Mouse (Mus musculus): ENCODE results near the gene Arfgap3. TPM values are rescaled to one million over a fixed set of nuclear protein-coding genes. Genes with fewer than 3 reads are reported as not detected.

Gene Arfgap3
- total and polyA plus RNA-seq, 2 experiments from 2014 or later = 31.0 to 59.3 TPM

DNA sequence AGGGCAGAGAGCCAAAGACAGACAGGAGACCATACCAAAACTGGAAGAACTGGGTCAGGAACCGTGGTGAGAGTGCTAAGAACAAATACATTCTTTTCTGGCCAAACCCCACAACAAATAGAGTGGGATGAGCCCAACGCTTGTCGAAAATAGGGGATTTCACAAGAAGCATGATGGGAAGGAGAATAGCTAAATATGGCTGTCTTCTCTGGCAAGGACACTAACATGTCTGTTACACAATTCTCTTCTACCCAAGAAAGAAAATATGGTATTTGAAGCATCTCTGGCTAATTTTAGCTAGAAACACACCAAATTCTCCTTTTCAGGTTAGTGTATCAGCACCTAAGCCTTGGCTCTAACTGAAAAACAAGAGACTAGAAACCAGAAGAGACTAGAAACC is 10.1 kb upstream of the Arfgap3 start:
- Histone ChIP-seq H3K36me3 (ENCODE audit: insufficient read depth, low read length) (no peaks in the 10 kb centered on the region), H3K27me3 (ENCODE audit: insufficient read depth, low read length) (no peaks in the 10 kb centered on the region), H3K4me2 (ENCODE audit: low read depth, low read length) (no peak overlapping the region), H3K4me3 (ENCODE audit: low read length) (no peak overlapping the region), H3K9me3 (ENCODE audit: low read length) (no peaks in the 10 kb centered on the region), H3K27ac (no peak overlapping the region), H3K4me1 (ENCODE audit: insufficient read depth, low read length) (no peaks in the 10 kb centered on the region), H3K9ac (replicated peaks; ENCODE audit: low read length) (no peak overlapping the region)
- DNase-seq (ENCODE audit: low spot score) (no peak), ATAC-seq (no peak)
- TF ChIP-seq CTCF (IDR thresholded peaks at IDR 0.05; ENCODE audit: low read depth) = no peak
- 69% methylated on average over 3 of the region's 3 CpGs for WGBS

GRCm38 (mm10) chr15:83358476-83358875 is 8.4 kb upstream of the Arfgap3 start:
- no peak overlapping the region for H3K4me3 ChIP-seq (ENCODE audit: low read length)
- no peaks in the 10 kb centered on the region for H3K9me3 ChIP-seq (ENCODE audit: low read length)
- H3K9ac ChIP-seq (replicated peaks; ENCODE audit: low read length) = no peak overlapping the region
- H3K4me1 ChIP-seq (ENCODE audit: insufficient read depth, low read length) = no peaks in the 10 kb centered on the region
- no peak for TF ChIP-seq CTCF (IDR thresholded peaks at IDR 0.05; ENCODE audit: low read depth)
- DNase-seq (ENCODE audit: low spot score) (no peak), ATAC-seq (no peak)
- H3K27me3 ChIP-seq (ENCODE audit: insufficient read depth, low read length) = no peaks in the 10 kb centered on the region
- no peak overlapping the region for H3K4me2 ChIP-seq (ENCODE audit: low read depth, low read length)
- WGBS = 81% methylated on average over 1 of the region's 1 CpGs
- H3K36me3 ChIP-seq (ENCODE audit: insufficient read depth, low read length) = no peaks in the 10 kb centered on the region
- no peak overlapping the region for H3K27ac ChIP-seq

DNA sequence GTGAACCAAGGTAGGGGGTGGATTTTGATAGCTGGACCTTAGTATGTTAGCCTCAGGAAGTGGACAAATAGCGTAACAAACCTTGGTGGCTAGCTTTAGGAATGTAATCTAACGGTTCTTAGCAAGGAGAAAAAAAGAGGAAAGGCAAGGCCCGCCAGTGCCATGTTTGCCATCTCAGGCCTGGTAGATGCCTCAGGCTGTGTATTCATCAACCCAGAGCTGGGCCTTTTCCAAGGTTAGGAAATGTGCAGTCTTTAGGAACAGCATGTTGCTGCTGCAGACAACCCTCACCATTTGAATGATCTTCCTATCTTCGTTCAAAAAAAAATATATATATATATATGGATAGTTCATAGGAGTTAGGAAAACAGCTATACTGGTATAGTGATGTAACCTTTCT is 1.5 kb upstream of the Arfgap3 start:
- H3K4me3 ChIP-seq (ENCODE audit: low read length) = no peak overlapping the region
- no peak overlapping the region for H3K27ac ChIP-seq
- TF ChIP-seq CTCF (IDR thresholded peaks at IDR 0.05; ENCODE audit: low read depth) = no peak
- H3K4me2 ChIP-seq (ENCODE audit: low read depth, low read length) = no peak overlapping the region
- no peak overlapping the region for H3K9ac ChIP-seq (replicated peaks; ENCODE audit: low read length)
- H3K27me3 ChIP-seq (ENCODE audit: insufficient read depth, low read length) = no peaks in the 10 kb centered on the region
- H3K9me3 ChIP-seq (ENCODE audit: low read length) = no peaks in the 10 kb centered on the region
- WGBS = 90% methylated on average over 4 of the region's 4 CpGs
- ATAC-seq (no peak), DNase-seq (ENCODE audit: low spot score) (no peak)
- peaks cover 12% of the 10 kb centered on the region for H3K4me1 ChIP-seq (ENCODE audit: insufficient read depth, low read length)
- H3K36me3 ChIP-seq (ENCODE audit: insufficient read depth, low read length) = no peaks in the 10 kb centered on the region

DNA sequence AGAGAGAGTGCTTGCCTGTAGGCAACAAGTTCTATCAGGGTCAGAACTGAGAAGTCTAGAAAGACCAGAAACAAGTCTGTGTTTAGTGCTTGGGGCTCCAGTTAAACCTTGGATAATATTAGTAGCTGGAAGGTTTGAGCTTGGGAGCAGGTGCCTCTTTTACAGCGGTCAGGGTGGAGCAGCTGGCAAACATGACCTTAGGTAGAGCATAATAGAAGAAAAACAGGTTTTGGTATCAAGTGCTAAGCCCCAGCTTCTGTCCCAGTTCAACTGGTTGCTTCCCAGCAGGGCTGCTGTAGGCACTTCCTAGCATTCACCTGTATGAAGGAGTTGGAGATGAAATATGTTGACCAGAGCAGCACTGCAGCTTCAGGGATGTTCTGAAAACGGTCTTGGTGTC is 812 bp upstream of the Arfgap3 start:
- WGBS = 64% methylated on average over 2 of the region's 2 CpGs
- Histone ChIP-seq H3K4me2 (ENCODE audit: low read depth, low read length) (peak overlapping the region; percentile 94), H3K9ac (replicated peaks; ENCODE audit: low read length) (no peak overlapping the region), H3K36me3 (ENCODE audit: insufficient read depth, low read length) (no peaks in the 10 kb centered on the region), H3K27ac (no peak overlapping the region), H3K4me3 (ENCODE audit: low read length) (no peak overlapping the region), H3K4me1 (ENCODE audit: insufficient read depth, low read length) (peaks cover 12% of the 10 kb centered on the region), H3K9me3 (ENCODE audit: low read length) (no peaks in the 10 kb centered on the region), H3K27me3 (ENCODE audit: insufficient read depth, low read length) (no peaks in the 10 kb centered on the region)
- no peak for DNase-seq (ENCODE audit: low spot score)
- TF ChIP-seq CTCF (IDR thresholded peaks at IDR 0.05; ENCODE audit: low read depth) = no peak
- no peak for ATAC-seq

- H3K9ac ChIP-seq (replicated peaks; ENCODE audit: low read length) = peak overlapping the region; percentile 86
- no peak for DNase-seq (ENCODE audit: low spot score)
- WGBS = 14% methylated on average over 8 of the region's 8 CpGs
- H3K27me3 ChIP-seq (ENCODE audit: insufficient read depth, low read length) = no peaks in the 10 kb centered on the region
- no peaks in the 10 kb centered on the region for H3K36me3 ChIP-seq (ENCODE audit: insufficient read depth, low read length)
- no peaks in the 10 kb centered on the region for H3K9me3 ChIP-seq (ENCODE audit: low read length)
- H3K4me2 ChIP-seq (ENCODE audit: low read depth, low read length) = peak overlapping the region; percentile 94
- H3K4me1 ChIP-seq (ENCODE audit: insufficient read depth, low read length) = peaks cover 12% of the 10 kb centered on the region
- H3K27ac ChIP-seq = peak overlapping the region; percentile 60; the same call in 1 of the 2 replicates
- TF ChIP-seq CTCF (IDR thresholded peaks at IDR 0.05; ENCODE audit: low read depth) = no peak
- H3K4me3 ChIP-seq (ENCODE audit: low read length) = peak overlapping the region; percentile 85
- peak; percentile 44 for ATAC-seq
These were observed 658 bp downstream of the Arfgap3 start for GRCm38 (mm10) chr15:83349225-83349953.

GRCm38 (mm10) chr15:83348747-83349146 is 1.3 kb downstream of the Arfgap3 start:
- peak overlapping the region; percentile 94 for H3K4me2 ChIP-seq (ENCODE audit: low read depth, low read length)
- 0 out of 2 replicates have a peak overlapping the region, but pooled peaks have one; percentile 86 for H3K9ac ChIP-seq (replicated peaks; ENCODE audit: low read length)
- ATAC-seq = no peak
- DNase-seq (ENCODE audit: low spot score) = no peak
- peaks cover 12% of the 10 kb centered on the region for H3K4me1 ChIP-seq (ENCODE audit: insufficient read depth, low read length)
- no peak overlapping the region for H3K4me3 ChIP-seq (ENCODE audit: low read length)
- H3K36me3 ChIP-seq (ENCODE audit: insufficient read depth, low read length) = no peaks in the 10 kb centered on the region
- no peaks in the 10 kb centered on the region for H3K27me3 ChIP-seq (ENCODE audit: insufficient read depth, low read length)
- H3K27ac ChIP-seq = no peak overlapping the region
- no peaks in the 10 kb centered on the region for H3K9me3 ChIP-seq (ENCODE audit: low read length)
- TF ChIP-seq CTCF (IDR thresholded peaks at IDR 0.05; ENCODE audit: low read depth) = no peak
- WGBS = 62% methylated on average over 4 of the region's 4 CpGs

GRCm38 (mm10) chr15:83345898-83346529 is 4.0 kb downstream of the Arfgap3 start:
- Histone ChIP-seq H3K4me2 (ENCODE audit: low read depth, low read length) (no peak overlapping the region), H3K27ac (no peak overlapping the region), H3K4me1 (ENCODE audit: insufficient read depth, low read length) (peaks cover 12% of the 10 kb centered on the region), H3K27me3 (ENCODE audit: insufficient read depth, low read length) (no peaks in the 10 kb centered on the region), H3K9ac (replicated peaks; ENCODE audit: low read length) (no peak overlapping the region), H3K36me3 (ENCODE audit: insufficient read depth, low read length) (no peaks in the 10 kb centered on the region), H3K9me3 (ENCODE audit: low read length) (no peaks in the 10 kb centered on the region), H3K4me3 (ENCODE audit: low read length) (no peak overlapping the region)
- DNase-seq (ENCODE audit: low spot score) (no peak), ATAC-seq (no peak)
- WGBS = 90% methylated on average over 15 of the region's 15 CpGs
- no peak for TF ChIP-seq CTCF (IDR thresholded peaks at IDR 0.05; ENCODE audit: low read depth)

Data from hindbrain, postnatal 0 days (tissue).